Mouse (Mus musculus) E14TG2a.4 (cell line): Measurements from ENCODE around the gene Dapk1.

Experiments
- H3K27me3 ChIP-seq: 2 replicates; pipeline ENCODE4 v1.6.1; 2014; ENCODE audit warnings: low read length, control low read depth; ENCODE audit not compliant: insufficient read depth
- H3K36me3 ChIP-seq: 2 replicates; pipeline ENCODE4 v1.6.1; 2014; ENCODE audit warnings: low read length, control low read depth; ENCODE audit not compliant: insufficient read depth
- H3K4me1 ChIP-seq: replicated peaks from 2 replicates; pipeline ENCODE4 v1.6.1; 2014; ENCODE audit warnings: low read depth, low read length, control low read depth
- H3K4me3 ChIP-seq: replicated peaks from 2 replicates; pipeline ENCODE4 v1.5.1; 2014; ENCODE audit warnings: mild to moderate bottlenecking, low read length
- H3K9me3 ChIP-seq: 2 replicates; pipeline ENCODE4 v1.6.1; 2014; ENCODE audit warnings: low read length, control low read depth
- CTCF ChIP-seq: conservative IDR thresholded peaks from 2 replicates; pipeline ENCODE4 v1.5.1; 2014; ENCODE audit warnings: low read length
- NANOG ChIP-seq: IDR thresholded peaks from 2 replicates; pipeline ENCODE4 v1.6.1; 2014; ENCODE audit warnings: borderline replicate concordance, low read length, mixed read lengths
- POU5F1 ChIP-seq: IDR thresholded peaks from 2 replicates; pipeline ENCODE4 v1.6.1; 2014; ENCODE audit warnings: low read length, borderline replicate concordance

The Dapk1 gene

DNA sequence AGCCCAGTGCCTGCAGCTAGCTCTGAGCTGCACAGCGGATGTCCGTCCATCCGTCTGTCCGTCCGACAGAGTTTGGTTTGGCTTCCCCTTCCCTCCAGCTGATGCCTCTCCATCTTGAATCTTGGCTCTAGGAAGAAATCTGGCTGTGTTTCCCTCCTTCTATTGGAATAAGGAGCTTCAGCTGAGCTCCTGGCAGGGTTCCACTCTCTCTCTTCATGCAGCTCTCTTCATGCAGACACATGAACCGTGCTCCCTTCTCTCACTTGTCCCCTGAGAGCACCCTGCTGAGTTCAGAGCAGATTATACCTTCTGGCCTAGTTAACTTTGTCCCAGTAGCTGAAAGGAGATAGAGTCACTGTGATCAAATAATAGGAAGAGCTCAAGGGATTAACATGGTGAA, 83.5 kb downstream of the Dapk1 start:
- Histone ChIP-seq H3K4me3 (no peak overlapping the region), H3K9me3 (peaks cover 16% of the 10 kb centered on the region), H3K36me3 (no peaks in the 10 kb centered on the region), H3K4me1 (peaks cover 6% of the 10 kb centered on the region; the same call in 1 of the 2 replicates), H3K27me3 (peaks cover 27% of the 10 kb centered on the region)
- TF ChIP-seq POU5F1 (no peak), NANOG (no peak), CTCF (no peak)

DNA sequence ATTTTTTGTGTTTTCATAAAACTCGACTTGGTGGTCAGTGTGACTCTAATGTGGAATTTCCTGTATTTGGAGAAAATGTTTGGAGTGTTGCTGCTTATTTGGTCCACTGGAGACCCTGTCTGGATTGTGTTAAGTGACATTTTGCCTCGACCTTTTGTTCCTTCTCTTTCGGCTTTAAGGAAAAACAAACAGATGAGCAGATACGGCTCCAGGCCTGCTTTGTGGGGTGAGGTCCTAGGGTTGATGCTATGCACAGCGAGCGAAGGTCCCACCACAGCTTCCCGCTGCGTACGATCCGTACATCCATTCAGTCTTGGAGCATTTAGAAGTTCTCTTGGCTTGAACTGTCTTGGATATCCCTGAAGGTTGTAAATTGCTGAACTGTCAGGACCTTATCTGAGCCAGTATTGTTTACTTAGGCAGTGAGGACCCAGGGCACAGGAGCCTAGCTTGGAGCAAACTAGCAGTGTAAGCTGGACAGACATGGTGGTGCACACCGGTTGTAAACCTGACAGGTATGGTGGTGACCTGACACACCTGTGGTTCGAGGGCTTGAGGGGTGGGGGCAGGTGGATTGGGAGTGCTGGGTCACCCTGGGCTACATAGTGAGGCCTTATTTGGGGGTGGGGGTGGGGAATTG, 84.4 kb downstream of the Dapk1 start:
- TF ChIP-seq CTCF (no peak), POU5F1 (no peak), NANOG (no peak)
- H3K27me3 ChIP-seq, result peaks cover 27% of the 10 kb centered on the region
- H3K36me3 ChIP-seq, result no peaks in the 10 kb centered on the region
- peaks cover 10% of the 10 kb centered on the region for H3K9me3 ChIP-seq
- H3K4me1 ChIP-seq, result peaks cover 6% of the 10 kb centered on the region; the same call in 1 of the 2 replicates
- H3K4me3 ChIP-seq, result no peak overlapping the region

DNA sequence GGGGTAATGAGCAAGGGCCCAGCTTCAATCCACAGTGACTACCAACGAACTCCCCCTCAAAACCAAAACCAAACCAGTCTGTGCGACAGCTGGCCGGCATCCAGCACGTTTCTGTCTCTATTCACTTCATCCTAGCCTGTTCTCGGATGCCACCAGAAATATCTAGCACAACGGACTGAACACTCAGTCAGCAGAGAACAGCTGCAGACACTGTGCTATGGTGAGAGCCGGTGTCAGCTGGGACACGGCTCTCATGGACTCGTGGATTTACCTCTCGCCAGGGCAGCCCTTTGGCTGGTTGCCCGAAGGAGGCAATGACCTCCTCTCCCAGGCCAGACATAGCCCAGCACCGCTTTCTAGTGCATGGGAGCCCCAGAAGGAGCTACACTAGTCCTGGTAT, 85.2 kb downstream of the Dapk1 start:
- TF ChIP-seq CTCF, result no peak
- TF ChIP-seq NANOG, result no peak
- TF ChIP-seq POU5F1, result no peak
- Histone ChIP-seq H3K4me1 (peaks cover 6% of the 10 kb centered on the region; the same call in 1 of the 2 replicates), H3K4me3 (no peak overlapping the region), H3K36me3 (no peaks in the 10 kb centered on the region), H3K27me3 (peaks cover 27% of the 10 kb centered on the region), H3K9me3 (peaks cover 9% of the 10 kb centered on the region)

DNA sequence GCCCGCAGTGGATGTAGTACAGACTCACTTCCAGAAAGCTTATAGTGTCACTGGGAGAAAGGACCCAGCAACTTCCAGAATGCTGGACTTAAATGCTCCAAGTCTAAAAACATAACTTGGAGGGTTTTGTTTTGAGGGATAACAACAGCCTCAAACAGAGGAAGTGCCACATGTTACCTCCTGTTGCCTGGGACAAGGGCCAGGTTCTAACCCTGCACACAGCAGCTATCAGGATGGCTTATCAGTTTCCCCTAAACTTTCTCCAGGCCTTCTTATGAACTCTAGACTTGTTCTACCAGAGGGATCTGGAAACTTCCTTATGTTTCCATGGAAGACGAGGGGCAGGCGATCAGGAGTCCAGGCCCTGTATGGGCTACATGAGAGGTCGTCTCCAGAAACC, 85.7 kb downstream of the Dapk1 start:
- Histone ChIP-seq H3K4me1 (peaks cover 6% of the 10 kb centered on the region; the same call in 1 of the 2 replicates), H3K4me3 (no peak overlapping the region), H3K9me3 (peaks cover 4% of the 10 kb centered on the region), H3K36me3 (no peaks in the 10 kb centered on the region), H3K27me3 (peaks cover 25% of the 10 kb centered on the region)
- no peak for TF ChIP-seq CTCF
- no peak for TF ChIP-seq POU5F1
- no peak for TF ChIP-seq NANOG

DNA sequence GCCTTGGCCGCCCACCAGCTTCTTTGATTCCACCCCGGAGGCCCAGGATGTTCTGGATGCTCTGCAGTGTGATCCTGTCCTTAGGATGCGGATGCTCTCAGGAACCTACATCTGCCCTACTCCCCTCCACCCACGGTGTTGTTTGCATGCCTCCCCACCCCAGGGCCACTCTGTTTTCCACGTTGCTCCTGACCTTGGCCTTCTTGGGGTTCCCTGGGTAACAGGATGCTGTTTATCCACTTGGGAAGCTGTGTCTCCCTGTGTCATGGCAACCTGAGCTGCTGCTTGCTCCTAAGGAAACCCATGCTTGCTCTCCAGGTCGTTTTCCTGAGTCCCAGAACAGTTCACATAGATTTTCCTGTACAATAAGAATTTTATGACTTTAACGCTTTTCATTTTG, 86.1 kb downstream of the Dapk1 start:
- Histone ChIP-seq H3K27me3 (peaks cover 21% of the 10 kb centered on the region), H3K4me1 (peaks cover 9% of the 10 kb centered on the region), H3K4me3 (no peak overlapping the region), H3K9me3 (peaks cover under 1% of the 10 kb centered on the region; the same call in 1 of the 2 replicates), H3K36me3 (no peaks in the 10 kb centered on the region)
- no peak for TF ChIP-seq POU5F1

DNA sequence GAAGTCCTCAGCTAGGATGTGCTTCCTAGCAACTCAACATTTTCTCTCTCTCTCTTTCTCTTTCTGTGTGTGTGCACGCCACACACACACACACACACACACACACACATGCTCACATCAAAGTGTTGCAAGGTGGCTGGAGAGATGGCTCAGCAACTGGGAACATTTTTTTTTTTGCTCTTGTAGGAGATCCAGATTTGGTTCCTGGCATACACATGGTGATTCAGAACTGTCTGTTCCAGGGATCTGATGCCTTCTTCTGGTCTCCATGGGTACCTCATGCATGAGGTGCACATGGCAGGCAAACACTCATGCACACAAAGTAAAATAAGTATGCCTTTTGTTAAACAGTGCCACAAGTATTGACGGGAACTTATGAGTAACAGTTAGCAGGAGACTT, 89.2 kb downstream of the Dapk1 start:
- Histone ChIP-seq H3K27me3 (no peaks in the 10 kb centered on the region; the same call in none of the 2 replicates), H3K4me1 (peaks cover 11% of the 10 kb centered on the region), H3K4me3 (no peak overlapping the region), H3K36me3 (no peaks in the 10 kb centered on the region), H3K9me3 (no peaks in the 10 kb centered on the region)
- no peak for TF ChIP-seq NANOG
- no peak for TF ChIP-seq CTCF
- no peak for TF ChIP-seq POU5F1

DNA sequence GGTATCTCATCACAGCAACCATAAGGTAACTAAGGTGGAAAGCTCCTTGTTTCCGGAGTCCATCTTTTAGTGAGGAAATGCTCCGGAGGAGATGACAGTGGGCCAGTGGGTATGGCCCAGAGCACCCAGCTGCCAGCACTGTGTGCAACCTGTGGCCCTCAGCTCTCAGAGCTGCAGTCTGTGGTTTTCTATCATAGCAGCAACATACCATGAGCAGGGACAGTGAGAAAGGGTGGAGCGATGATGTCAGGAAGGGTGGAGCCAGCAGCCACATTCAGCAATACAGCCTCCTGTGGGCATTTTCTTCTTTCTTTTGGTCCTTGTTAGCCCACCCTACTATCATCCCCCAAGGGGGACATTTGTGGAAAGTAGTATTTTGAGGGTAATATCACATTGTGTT, 90.2 kb downstream of the Dapk1 start:
- H3K4me3 ChIP-seq, result no peak overlapping the region
- peaks cover 11% of the 10 kb centered on the region for H3K4me1 ChIP-seq
- TF ChIP-seq CTCF (no peak), NANOG (no peak), POU5F1 (no peak)
- no peaks in the 10 kb centered on the region for H3K36me3 ChIP-seq
- H3K9me3 ChIP-seq, result no peaks in the 10 kb centered on the region
- H3K27me3 ChIP-seq, result no peaks in the 10 kb centered on the region; the same call in none of the 2 replicates

DNA sequence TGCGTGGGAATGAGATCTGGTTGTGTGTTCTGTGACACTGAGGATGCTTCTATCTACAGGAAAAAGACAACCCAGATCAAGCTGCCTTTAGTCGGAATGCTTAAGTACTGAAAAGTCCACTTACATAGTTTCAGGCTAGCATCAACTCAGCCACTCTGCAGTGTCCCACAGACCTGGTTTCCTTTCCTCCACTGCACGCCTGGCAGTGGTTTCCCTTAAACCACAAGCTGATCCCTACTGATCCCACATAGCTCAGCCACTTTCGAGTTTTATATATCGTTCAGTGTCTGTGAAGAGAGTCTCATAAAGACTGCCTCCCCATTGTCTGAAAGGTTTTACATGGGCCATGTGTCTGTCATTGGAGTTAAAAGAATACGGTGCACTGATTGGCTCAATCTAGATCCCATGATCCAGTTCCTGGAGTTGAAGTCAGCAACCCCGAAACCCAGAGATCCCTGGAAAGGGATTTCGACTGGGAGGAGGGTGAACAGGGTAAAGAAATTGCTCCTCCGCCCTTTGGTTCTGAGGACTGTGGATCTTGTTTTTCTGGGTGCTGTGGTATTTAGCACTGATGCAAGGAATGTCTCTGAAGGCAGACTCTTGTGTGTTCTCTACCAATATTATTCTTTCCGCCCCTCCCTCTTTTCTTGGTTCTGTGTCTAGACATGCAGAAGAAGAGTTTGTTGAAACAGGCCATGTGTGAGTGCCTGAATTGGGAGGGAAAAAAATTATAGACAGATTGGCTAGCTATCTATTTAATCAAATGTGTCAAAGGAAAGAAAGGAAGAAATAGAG, 93.6 kb downstream of the Dapk1 start:
- H3K4me1 ChIP-seq, result peaks cover 5% of the 10 kb centered on the region; the same call in 1 of the 2 replicates
- no peaks in the 10 kb centered on the region; the same call in 1 of the 2 replicates for H3K27me3 ChIP-seq
- H3K9me3 ChIP-seq, result no peaks in the 10 kb centered on the region; the same call in 1 of the 2 replicates
- TF ChIP-seq CTCF (no peak), POU5F1 (no peak), NANOG (no peak)
- H3K36me3 ChIP-seq, result no peaks in the 10 kb centered on the region
- no peak overlapping the region for H3K4me3 ChIP-seq
